Mouse (Mus musculus) MEL (cell line): ENCODE data around the gene Man2a1.

Experiments
- SMC3 ChIP-seq: IDR thresholded peaks from 2 replicates; pipeline ENCODE4 v1.6.1; 2011; ENCODE audit warnings: low read depth, low read length, improper control_type of control experiment
- TBP ChIP-seq: IDR thresholded peaks from 2 replicates; pipeline ENCODE4 v1.8.0; 2011; ENCODE audit warnings: low read depth, low read length, improper control_type of control experiment

- no peak for TF ChIP-seq SMC3
- no peak for TF ChIP-seq TBP
These were observed 151.8 kb downstream of the Man2a1 start for GRCm38 (mm10) chr17:64752126-64753019.
